Mouse (Mus musculus) layer of hippocampus, postnatal 36 days (tissue): ENCODE measurements around the gene Kdm2b. TPM values are rescaled to one million over a fixed set of nuclear protein-coding genes. Genes with fewer than 3 reads are reported as not detected.

ENCODE experiments used
- DNase-seq, 2 experiments: peaks; one replicate each; pipeline ENCODE4 v3.0.0; 2022
- total RNA-seq, 2 experiments: library from RNA; stranded (reverse); gene quantifications; 2 replicates each; pipeline ENCODE4 v1.2.3; 2021

The Kdm2b gene
- total RNA-seq, 2 experiments from 2014 or later = 35.3 to 43.9 TPM

GRCm38 (mm10) chr5:122888612-122889214, 100.9 kb downstream of the Kdm2b start:
- no peak for DNase-seq

- DNase-seq = no peak
Measured at GRCm38 (mm10) chr5:122887926-122888611, 101.6 kb downstream of the Kdm2b start.

GRCm38 (mm10) chr5:122887033-122887432, 102.6 kb downstream of the Kdm2b start:
- DNase-seq = no peak

- no peak for DNase-seq
Measured at GRCm38 (mm10) chr5:122884594-122885348, 104.9 kb downstream of the Kdm2b start.

- DNase-seq = no peak
Measured at GRCm38 (mm10) chr5:122883652-122884235, 105.9 kb downstream of the Kdm2b start.

GRCm38 (mm10) chr5:122883237-122883636, 106.4 kb downstream of the Kdm2b start:
- no peak for DNase-seq

- no peak for DNase-seq
Measured at GRCm38 (mm10) chr5:122882256-122883050, 107.2 kb downstream of the Kdm2b start.

- peak; percentile 67 for DNase-seq
Measured at GRCm38 (mm10) chr5:122881313-122881712, 108.3 kb downstream of the Kdm2b start.

- DNase-seq = no peak
Measured at GRCm38 (mm10) chr5:122880241-122880980, 109.2 kb downstream of the Kdm2b start.

- DNase-seq = no peak
Measured at GRCm38 (mm10) chr5:122876671-122877070, 113.0 kb downstream of the Kdm2b start.

- DNase-seq = no peak
Measured at GRCm38 (mm10) chr5:122874359-122874758, 115.3 kb downstream of the Kdm2b start.

GRCm38 (mm10) chr5:122873573-122873972, 116.0 kb downstream of the Kdm2b start:
- DNase-seq = no peak

- no peak for DNase-seq
Measured at GRCm38 (mm10) chr5:122872626-122873025, 117.0 kb downstream of the Kdm2b start.

- no peak for DNase-seq
Measured at GRCm38 (mm10) chr5:122863053-122863452, 126.6 kb downstream of the Kdm2b start.

GRCm38 (mm10) chr5:122855858-122856257, 133.8 kb downstream of the Kdm2b start:
- DNase-seq = no peak

GRCm38 (mm10) chr5:122852611-122853010, 137.0 kb downstream of the Kdm2b start:
- no peak for DNase-seq

- no peak for DNase-seq
Measured at GRCm38 (mm10) chr5:122850319-122851002, 139.2 kb downstream of the Kdm2b start.

GRCm38 (mm10) chr5:122849521-122850318, 139.9 kb downstream of the Kdm2b start, which contains the start of gene Rnf34:
Gene Rnf34 (plus strand): TSS chr5:122850048.
- peak; percentile 95 to 97 for DNase-seq

GRCm38 (mm10) chr5:122843799-122844198, 145.8 kb downstream of the Kdm2b start:
- DNase-seq = no peak

- DNase-seq = no peak
Measured at GRCm38 (mm10) chr5:122841126-122841525, 148.5 kb downstream of the Kdm2b start.
